Comparison of ENCODE assay signal across 8 mouse cellular contexts in genomic region chr1:106713621-106714529, GRCm38 (mm10). TPM values are rescaled to one million over a fixed set of nuclear protein-coding genes. Genes with fewer than 3 reads are reported as not detected.
A peak's percentile ranks its signal among the peaks of the same experiment; 100 is the strongest.
DNase-seq lines count a peak whose midpoint lies in the region; ATAC-seq lines count a peak whose summit lies in the region.

Bcl2 (minus strand) TSS chr1:106714274.

- peaks cover 19% of the 10 kb centered on the region for H3K27me3 ChIP-seq in hindbrain, embryonic 10.5 days (ENCODE audit: insufficient read depth, poor library complexity, severe bottlenecking)

- peaks cover 35% of the 10 kb centered on the region for H3K4me1 ChIP-seq in hindbrain, embryonic 10.5 days (replicated peaks)

- peak; percentile 35 for DNase-seq in ES-CJ7 (ENCODE audit: low read depth, low spot score)
- DNase-seq in cerebellum, adult 11-12 months: peak; percentile 76
- peak; percentile 78 for DNase-seq in hindbrain, embryonic 10.5 days (ENCODE audit: low spot score)
- peak; percentile 45 to 61 for DNase-seq in layer of hippocampus, postnatal 25 days (ENCODE audit: extremely low spot score in 1 of 2, low spot score in 1 of 2)
- DNase-seq in lung, postnatal 14 days: peak; percentile 77
- peak; percentile 79 for DNase-seq in ovary, postnatal 36 days (ENCODE audit: low spot score)
- peak; percentile 85 for DNase-seq in thymus, postnatal 25 days

- peak within 1 kb of the TSS; percentile 94 for H3K27ac ChIP-seq in hindbrain, embryonic 10.5 days

- WGBS in hindbrain, embryonic 10.5 days: under 1% methylated on average over 87 of the region's 95 CpGs

- peak within 1 kb of the TSS; percentile 71 for H3K4me3 ChIP-seq in hindbrain, embryonic 10.5 days

- H3K36me3 ChIP-seq in hindbrain, embryonic 10.5 days: no peaks in the 10 kb centered on the region

- peak; percentile 64 for ATAC-seq in frontal cortex, adult (ENCODE audit: low TSS enrichment)

- H3K9me3 ChIP-seq in hindbrain, embryonic 10.5 days: no peaks in the 10 kb centered on the region

RNA-seq across cellular contexts. Expression of gene Bcl2, which starts in this region (rescaled TPM):
- polyA plus RNA-seq in hindbrain, embryonic 10.5 days (2016; fragmentation: Nextera tagmentation; extraction: Ambion mirVana): 8.2 and 8.3 TPM in 2 replicates
- 1 to 10 TPM; 8.3 to 9.0 TPM for total RNA-seq in layer of hippocampus, postnatal 25 days (2021)

Comparison
In these comparisons a context has a peak if more than half of its experiments do, and no peak if none do; other contexts are left out.
1. Peak in every context shown above with its lines: DNase-seq, ATAC-seq, H3K4me3 ChIP-seq and H3K27ac ChIP-seq.
2. DNase-seq: peak in every context shown above with its lines; median percentile 85 in thymus, postnatal 25 days; 79 in ovary, postnatal 36 days; 78 in hindbrain, embryonic 10.5 days; 77 in lung, postnatal 14 days; 76 in cerebellum, adult 11-12 months; 53 in layer of hippocampus, postnatal 25 days; 35 in ES-CJ7.